Mouse (Mus musculus) liver (tissue): ENCODE data around the gene Zfp317.
"Not testable (repeated sequence)": the region's sequence is repeated elsewhere in the genome, so short reads cannot be mapped to it uniquely, and the experiment has no call there.

Source experiments
- DNase-seq: peaks from one replicate; pipeline ENCODE4 v3.0.0-alpha.2; 2020; ENCODE audit warnings: mixed read lengths

Gene Zfp317

GRCm38 (mm10) chr9:19621843-19622822 lies at the start of gene Zfp317:
Gene Zfp317, plus strand, starts transcription at chr9:19622102.
- peak; percentile 79 for DNase-seq

GRCm38 (mm10) chr9:19582317-19582716 lies 39.6 kb upstream of the Zfp317 start, which contains the start of gene Olfr855:
Gene Olfr855, plus strand, starts transcription at chr9:19582617.
- no peak for DNase-seq

GRCm38 (mm10) chr9:19621297-19621696 lies 605 bp upstream of the Zfp317 start:
- DNase-seq = no peak

GRCm38 (mm10) chr9:19629574-19629973 lies 7.7 kb downstream of the Zfp317 start:
- DNase-seq = no peak

GRCm38 (mm10) chr9:19645193-19645592 lies 23.3 kb downstream of the Zfp317 start:
- no peak for DNase-seq

GRCm38 (mm10) chr9:19690281-19690680 lies 68.4 kb downstream of the Zfp317 start:
- no peak for DNase-seq

- no peak for DNase-seq
Measured at GRCm38 (mm10) chr9:19691426-19691825, 69.5 kb downstream of the Zfp317 start.

- no peak for DNase-seq
Measured at GRCm38 (mm10) chr9:19692430-19692829, 70.5 kb downstream of the Zfp317 start.

- DNase-seq = not testable (repeated sequence)
Measured at GRCm38 (mm10) chr9:19694285-19694684, 72.4 kb downstream of the Zfp317 start.

- not testable (repeated sequence) for DNase-seq
Measured at GRCm38 (mm10) chr9:19694898-19695379, 73.0 kb downstream of the Zfp317 start.
